Mouse (Mus musculus): ENCODE results near the gene Btnl1. TPM values are rescaled to one million over a fixed set of nuclear protein-coding genes. Genes with fewer than 3 reads are reported as not detected.

Gene Btnl1
- polyA plus RNA-seq, 1 experiment from 2014 or later = not detected

DNA sequence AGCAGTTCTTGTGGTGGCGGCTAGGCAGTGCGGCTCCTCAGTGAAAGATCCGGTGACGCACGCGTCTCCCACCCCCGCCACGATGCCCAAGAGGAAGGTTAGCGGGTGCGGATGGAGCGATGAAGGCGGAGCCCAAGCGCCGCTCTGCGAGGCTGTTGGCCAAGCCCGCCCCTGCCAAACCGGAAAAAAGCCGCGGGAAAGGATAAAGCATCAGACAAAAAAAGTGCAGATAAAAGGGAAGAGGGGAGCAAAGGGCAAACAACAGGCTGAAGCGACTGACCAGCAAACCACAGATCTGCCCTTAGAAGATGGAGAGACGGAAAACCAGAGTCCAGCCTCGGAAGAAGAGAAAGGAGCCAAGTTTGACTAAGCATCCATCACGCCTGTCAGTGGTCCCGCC, 15.4 kb downstream of the Btnl1 start:
- peak overlapping the region; percentile 59 for H3K27ac ChIP-seq (replicated peaks)
- WGBS = 6% methylated on average over 24 of the region's 24 CpGs

DNA sequence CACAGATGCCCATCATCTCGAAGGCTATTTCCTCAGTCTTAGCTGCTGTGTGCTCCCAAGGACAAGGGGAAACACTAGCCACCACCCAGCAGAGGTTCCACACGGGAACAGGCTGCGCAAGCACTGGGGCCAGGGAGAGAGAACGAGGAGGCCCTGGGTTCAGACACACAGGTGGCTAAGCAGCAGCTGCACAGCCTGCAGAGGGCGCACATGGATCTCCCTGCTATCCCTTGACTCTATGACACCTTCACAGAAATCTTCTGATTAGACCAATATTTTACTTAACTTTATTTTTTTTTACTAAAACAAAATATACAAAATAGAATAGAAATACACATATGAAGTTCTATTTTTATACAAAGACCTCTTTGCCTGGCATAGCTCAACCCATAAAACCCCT, 20.4 kb downstream of the Btnl1 start:
- H3K4me3 ChIP-seq = no peak overlapping the region
- H3K27ac ChIP-seq (replicated peaks) = no peak overlapping the region
- H3K9me3 ChIP-seq (replicated peaks) = no peaks in the 10 kb centered on the region; the same call in 1 of the 2 replicates
- H3K36me3 ChIP-seq = no peaks in the 10 kb centered on the region
- peaks cover 11% of the 10 kb centered on the region for H3K4me1 ChIP-seq
- no peak for DNase-seq (ENCODE audit: low spot score)
- WGBS = 73% methylated on average over 5 of the region's 5 CpGs
- no peaks in the 10 kb centered on the region; the same call in 1 of the 2 replicates for H3K27me3 ChIP-seq (ENCODE audit: low read depth, poor library complexity, severe bottlenecking)

More for the DNA sequence above, 15.4 kb downstream of the Btnl1 start:
- peak overlapping the region; percentile 52 for H3K4me3 ChIP-seq
- H3K27me3 ChIP-seq (ENCODE audit: low read depth, poor library complexity, severe bottlenecking) = peaks cover 15% of the 10 kb centered on the region
- peaks cover 5% of the 10 kb centered on the region for H3K4me1 ChIP-seq
- H3K36me3 ChIP-seq = no peaks in the 10 kb centered on the region
- H3K9me3 ChIP-seq (replicated peaks) = no peaks in the 10 kb centered on the region; the same call in 1 of the 2 replicates
- peak; percentile 70 for DNase-seq (ENCODE audit: low spot score)

DNA sequence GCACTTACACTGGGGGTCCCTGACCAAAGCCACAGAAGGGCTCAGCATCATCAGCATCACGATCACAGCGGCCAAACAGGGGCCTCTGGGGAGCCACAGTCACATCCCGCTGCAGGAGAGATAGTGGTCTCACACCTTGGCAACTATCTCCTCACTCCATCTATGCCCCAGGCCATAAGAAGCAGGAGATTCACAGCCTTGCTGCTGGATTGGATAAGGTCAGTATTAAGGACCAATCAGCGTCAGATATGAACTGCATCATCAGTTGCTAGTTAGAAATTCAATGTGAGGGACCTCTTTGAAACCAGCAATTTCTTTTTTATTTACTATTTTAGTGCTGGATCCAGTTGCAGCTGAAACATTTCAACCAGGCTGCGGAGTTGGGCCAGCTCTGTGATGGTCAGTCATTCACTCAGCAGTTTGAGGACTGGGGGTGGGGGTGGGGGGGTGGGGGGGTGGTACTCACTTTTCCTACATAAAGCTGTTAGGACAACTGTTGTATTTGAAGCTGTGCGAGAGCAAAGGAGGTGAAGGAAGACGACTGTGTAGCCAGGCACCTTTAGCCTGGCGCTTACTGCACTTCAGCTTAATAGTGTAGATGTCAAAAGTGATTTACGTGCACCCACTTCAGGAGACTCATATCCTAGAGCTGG, 21.3 kb downstream of the Btnl1 start:
- DNase-seq (ENCODE audit: low spot score) = no peak
- 21% methylated on average over 9 of the region's 9 CpGs for WGBS
- no peaks in the 10 kb centered on the region for H3K36me3 ChIP-seq
- H3K9me3 ChIP-seq (replicated peaks) = no peaks in the 10 kb centered on the region; the same call in 1 of the 2 replicates
- H3K4me1 ChIP-seq = peaks cover 11% of the 10 kb centered on the region
- H3K4me3 ChIP-seq = peak overlapping the region; percentile 71
- no peaks in the 10 kb centered on the region; the same call in 1 of the 2 replicates for H3K27me3 ChIP-seq (ENCODE audit: low read depth, poor library complexity, severe bottlenecking)
- H3K27ac ChIP-seq (replicated peaks) = peak overlapping the region; percentile 97

DNA sequence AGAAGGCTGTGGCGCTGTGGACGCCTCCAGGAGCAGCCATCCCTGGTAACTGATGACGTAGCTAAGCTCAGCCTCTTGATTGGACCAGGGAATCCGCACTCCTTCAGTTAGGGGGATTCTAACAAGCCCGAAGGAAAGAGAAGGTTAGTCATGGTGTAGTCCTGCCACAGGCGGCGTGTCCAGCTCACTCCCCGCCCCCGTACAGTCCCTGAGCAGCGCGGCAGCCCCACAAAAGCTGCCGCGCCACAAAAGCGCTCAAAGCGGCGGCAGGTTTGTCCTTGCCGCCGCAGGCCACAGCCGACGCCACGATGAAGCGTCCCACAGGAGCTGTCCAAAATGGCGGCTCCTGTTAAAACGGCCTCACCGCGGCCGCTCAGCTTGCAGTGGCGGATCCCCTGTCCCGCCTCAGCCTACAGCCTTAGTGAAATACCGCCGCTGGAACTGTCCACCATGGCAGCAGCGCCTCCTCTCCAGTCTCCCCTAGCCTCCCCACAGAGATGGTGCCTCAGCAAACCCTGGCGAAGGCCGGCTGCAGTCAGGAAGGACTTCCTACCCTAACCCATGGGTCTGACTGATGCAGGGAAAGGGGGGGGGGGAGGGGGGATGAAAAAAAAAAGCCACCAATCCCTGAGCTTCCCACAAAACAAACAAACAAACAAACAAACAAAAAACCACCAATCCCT, 21.9 kb downstream of the Btnl1 start, which contains the start of gene BC051142:
TSS of gene BC051142 (plus strand) at position 110 of the 683 bp plus-strand sequence.
- DNase-seq (ENCODE audit: low spot score) = peak; percentile 84
- Histone ChIP-seq H3K4me3 (peak within 1 kb of the TSS; percentile 71), H3K27ac (replicated peaks) (peak within 1 kb of the TSS; percentile 97), H3K9me3 (replicated peaks) (no peaks in the 10 kb centered on the region; the same call in 1 of the 2 replicates), H3K36me3 (no peaks in the 10 kb centered on the region), H3K4me1 (peaks cover 11% of the 10 kb centered on the region), H3K27me3 (ENCODE audit: low read depth, poor library complexity, severe bottlenecking) (no peaks in the 10 kb centered on the region; the same call in 1 of the 2 replicates)
- whole genome bisulfite sequencing = 7% methylated on average over 34 of the region's 34 CpGs

DNA sequence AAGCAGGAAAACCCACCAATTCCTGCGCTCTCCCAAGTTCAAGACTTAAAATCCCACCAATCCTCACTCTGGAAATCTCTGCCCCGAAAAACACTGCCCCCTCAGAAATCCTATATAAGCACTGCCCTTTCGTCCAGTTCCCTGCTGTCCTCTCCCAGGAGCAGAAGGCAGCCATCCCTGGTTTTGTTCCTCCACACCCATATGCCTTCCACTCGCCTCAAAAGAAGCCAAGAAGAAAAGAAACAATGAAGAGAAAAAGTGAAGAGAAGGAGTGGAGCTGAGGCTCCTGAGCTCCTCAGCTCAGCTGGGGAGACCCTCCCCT, 22.4 kb downstream of the Btnl1 start:
- H3K27me3 ChIP-seq (ENCODE audit: low read depth, poor library complexity, severe bottlenecking) = no peaks in the 10 kb centered on the region; the same call in 1 of the 2 replicates
- H3K27ac ChIP-seq (replicated peaks) = peak overlapping the region; percentile 97
- no peak for DNase-seq (ENCODE audit: low spot score)
- 48% methylated on average over 4 of the region's 4 CpGs for WGBS
- peak overlapping the region; percentile 71 for H3K4me3 ChIP-seq
- no peaks in the 10 kb centered on the region for H3K9me3 ChIP-seq (replicated peaks)
- no peaks in the 10 kb centered on the region for H3K36me3 ChIP-seq
- peaks cover 11% of the 10 kb centered on the region for H3K4me1 ChIP-seq

DNA sequence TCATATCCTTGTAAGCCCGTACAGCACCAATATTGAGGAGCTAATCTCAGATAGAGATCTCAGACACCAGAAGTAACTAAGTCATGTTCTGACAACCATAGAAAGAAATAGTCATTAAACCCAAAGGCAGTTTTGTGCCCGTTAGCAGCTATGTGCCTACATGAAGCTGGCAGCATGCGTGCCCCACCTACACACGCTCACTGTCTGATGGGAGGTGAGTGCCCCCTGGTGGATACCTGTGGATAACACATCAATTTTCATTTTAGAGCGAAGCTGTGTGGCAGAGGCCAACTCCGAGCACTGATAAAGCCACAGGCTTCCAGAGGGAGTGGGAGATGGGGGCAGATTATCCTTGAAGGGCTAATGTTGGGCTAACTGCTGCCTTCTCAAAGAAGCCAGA, 34.2 kb downstream of the Btnl1 start:
- Histone ChIP-seq H3K4me3 (no peak overlapping the region), H3K27me3 (ENCODE audit: low read depth, poor library complexity, severe bottlenecking) (0 out of 2 replicates have a peak, but pooled peaks cover 4% of the 10 kb centered on the region), H3K27ac (replicated peaks) (no peak overlapping the region), H3K9me3 (replicated peaks) (no peaks in the 10 kb centered on the region), H3K36me3 (no peaks in the 10 kb centered on the region), H3K4me1 (no peaks in the 10 kb centered on the region)
- WGBS = 29% methylated on average over 6 of the region's 6 CpGs
- DNase-seq (ENCODE audit: low spot score) = peak; percentile 51

DNA sequence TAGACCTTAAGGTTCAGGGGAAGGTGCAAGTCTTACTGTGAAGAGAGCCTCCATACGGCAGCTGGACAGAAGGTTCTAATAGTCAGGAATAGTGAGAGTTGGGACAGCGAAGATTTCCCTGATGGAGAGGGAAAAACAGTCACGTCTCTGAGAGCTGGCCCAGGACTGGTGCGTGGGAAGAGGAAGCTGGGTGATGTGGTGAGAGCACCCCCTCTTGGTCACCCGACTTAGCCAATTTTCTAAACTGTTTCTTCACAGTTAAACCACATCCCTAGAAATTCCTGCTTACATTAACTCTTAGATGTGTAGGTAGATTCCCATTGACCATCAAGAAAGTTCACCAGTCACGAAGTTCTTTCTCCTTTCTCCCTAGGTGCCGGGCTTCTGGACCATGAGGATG, 43.1 kb downstream of the Btnl1 start:
- H3K9me3 ChIP-seq (replicated peaks) = no peaks in the 10 kb centered on the region
- H3K36me3 ChIP-seq = no peaks in the 10 kb centered on the region
- no peak overlapping the region for H3K4me3 ChIP-seq
- no peaks in the 10 kb centered on the region for H3K27me3 ChIP-seq (ENCODE audit: low read depth, poor library complexity, severe bottlenecking)
- H3K27ac ChIP-seq (replicated peaks) = no peak overlapping the region
- 0 out of 2 replicates have a peak, but pooled peaks cover 8% of the 10 kb centered on the region for H3K4me1 ChIP-seq
- no peak for DNase-seq (ENCODE audit: low spot score)
- WGBS = 69% methylated on average over 7 of the region's 7 CpGs

DNA sequence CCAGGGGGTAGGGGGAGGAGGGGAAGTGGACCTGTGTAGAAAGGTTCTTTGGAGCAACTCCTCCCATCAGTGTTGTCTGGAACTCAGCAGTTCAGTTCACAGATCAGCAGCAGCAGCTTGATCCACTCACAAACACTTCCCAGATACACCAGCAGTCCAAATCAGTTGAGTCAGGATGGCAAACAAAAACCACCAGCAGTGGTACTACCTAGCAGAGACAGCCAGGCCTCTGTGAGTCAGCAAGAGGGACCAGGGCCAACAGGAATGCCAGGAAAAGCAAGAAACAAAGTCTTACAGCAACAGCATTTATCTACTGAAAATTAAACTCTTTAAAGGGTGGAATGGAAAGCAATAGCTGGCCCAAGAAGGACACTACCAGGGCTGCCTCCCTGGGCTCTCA, 50.7 kb downstream of the Btnl1 start:
- no peak for DNase-seq (ENCODE audit: low spot score)
- Histone ChIP-seq H3K27ac (replicated peaks) (no peak overlapping the region), H3K4me3 (no peak overlapping the region), H3K4me1 (no peaks in the 10 kb centered on the region), H3K27me3 (ENCODE audit: low read depth, poor library complexity, severe bottlenecking) (no peaks in the 10 kb centered on the region), H3K36me3 (no peaks in the 10 kb centered on the region), H3K9me3 (replicated peaks) (no peaks in the 10 kb centered on the region)

Other genes starting within 250 kb of the Btnl1 start
- 0.12 TPM in 1 of 2 replicates, not detected in the other for gene H2-DMb2, start 233.8 kb upstream of the Btnl1 start, polyA plus RNA-seq (2016; fragmentation: Nextera tagmentation; extraction: Ambion mirVana)
- 0.39 TPM in 1 of 2 replicates, not detected in the other for gene H2-DMb1, start 224.1 kb upstream of the Btnl1 start, polyA plus RNA-seq (2016; fragmentation: Nextera tagmentation; extraction: Ambion mirVana)
- 0.93 and 1.3 TPM in 2 replicates for gene Tap1, start 189.6 kb upstream of the Btnl1 start, polyA plus RNA-seq (2016; fragmentation: Nextera tagmentation; extraction: Ambion mirVana)
- gene Psmb9, start 189.4 kb upstream of the Btnl1 start, polyA plus RNA-seq (2016; fragmentation: Nextera tagmentation; extraction: Ambion mirVana) = 0.49 and 0.52 TPM in 2 replicates
- gene Psmb8, start 179.4 kb upstream of the Btnl1 start, polyA plus RNA-seq (2016; fragmentation: Nextera tagmentation; extraction: Ambion mirVana) = 1.4 and 3.0 TPM in 2 replicates
- 0.53 and 0.63 TPM in 2 replicates for gene Tap2, start 173.6 kb upstream of the Btnl1 start, polyA plus RNA-seq (2016; fragmentation: Nextera tagmentation; extraction: Ambion mirVana)
- not detected in 2 replicates for gene H2-Ob, start 138.2 kb upstream of the Btnl1 start, polyA plus RNA-seq (2016; fragmentation: Nextera tagmentation; extraction: Ambion mirVana)
- 8.3 and 11.1 TPM in 2 replicates for gene H2-Ab1, start 119.4 kb upstream of the Btnl1 start, polyA plus RNA-seq (2016; fragmentation: Nextera tagmentation; extraction: Ambion mirVana)
- gene H2-Aa, start 89.3 kb upstream of the Btnl1 start, polyA plus RNA-seq (2016; fragmentation: Nextera tagmentation; extraction: Ambion mirVana) = not detected in 2 replicates
- 1.5 and 2.0 TPM in 2 replicates for gene H2-Eb1, start 71.3 kb upstream of the Btnl1 start, polyA plus RNA-seq (2016; fragmentation: Nextera tagmentation; extraction: Ambion mirVana)
- not detected in 2 replicates for gene H2-Eb2, start 51.5 kb upstream of the Btnl1 start, polyA plus RNA-seq (2016; fragmentation: Nextera tagmentation; extraction: Ambion mirVana)
- 0.04 TPM in 1 of 2 replicates, not detected in the other for gene Btnl2, start 22.3 kb upstream of the Btnl1 start, polyA plus RNA-seq (2016; fragmentation: Nextera tagmentation; extraction: Ambion mirVana)
- gene BC051142, start 21.7 kb downstream of the Btnl1 start, polyA plus RNA-seq (2016; fragmentation: Nextera tagmentation; extraction: Ambion mirVana) = 1.8 and 3.1 TPM in 2 replicates
- not detected in 2 replicates for gene Btnl4, start 100.2 kb downstream of the Btnl1 start, polyA plus RNA-seq (2016; fragmentation: Nextera tagmentation; extraction: Ambion mirVana)
- gene Btnl6, start 140.2 kb downstream of the Btnl1 start, polyA plus RNA-seq (2016; fragmentation: Nextera tagmentation; extraction: Ambion mirVana) = not detected in 2 replicates
- gene Notch4, start 187.1 kb downstream of the Btnl1 start, polyA plus RNA-seq (2016; fragmentation: Nextera tagmentation; extraction: Ambion mirVana) = 8.7 and 10.0 TPM in 2 replicates
- 5.3 and 6.6 TPM in 2 replicates for gene Gpsm3, start 212.7 kb downstream of the Btnl1 start, polyA plus RNA-seq (2016; fragmentation: Nextera tagmentation; extraction: Ambion mirVana)
- gene Pbx2, start 214.1 kb downstream of the Btnl1 start, polyA plus RNA-seq (2016; fragmentation: Nextera tagmentation; extraction: Ambion mirVana) = 17.5 and 17.7 TPM in 2 replicates
- 3.1 and 3.2 TPM in 2 replicates for gene Ager, start 220.7 kb downstream of the Btnl1 start, polyA plus RNA-seq (2016; fragmentation: Nextera tagmentation; extraction: Ambion mirVana)
- gene Rnf5, start 226.6 kb downstream of the Btnl1 start, polyA plus RNA-seq (2016; fragmentation: Nextera tagmentation; extraction: Ambion mirVana) = 202 and 233 TPM in 2 replicates
- gene Agpat1, start 227.1 kb downstream of the Btnl1 start, polyA plus RNA-seq (2016; fragmentation: Nextera tagmentation; extraction: Ambion mirVana) = 66.0 and 70.1 TPM in 2 replicates
- gene Egfl8, start 238.8 kb downstream of the Btnl1 start, polyA plus RNA-seq (2016; fragmentation: Nextera tagmentation; extraction: Ambion mirVana) = 4.3 TPM in 2 replicates

All from midbrain, embryonic 10.5 days (tissue).